Mouse (Mus musculus) erythroblast, adult 5-6 weeks (primary cell): ENCODE results near the gene Glp2r. TPM values are rescaled to one million over a fixed set of nuclear protein-coding genes. Genes with fewer than 3 reads are reported as not detected.

Source experiments
- ATAC-seq: replicated peaks from 2 replicates; pipeline ENCODE4 v1.8.0; 2016; ENCODE audit warnings: moderate number of reproducible peaks, mild to moderate bottlenecking, moderate TSS enrichment, inconsistent platforms; ENCODE audit not compliant: poor library complexity, low FRiP score, severe bottlenecking
- total RNA-seq, 2 experiments: library from RNA; stranded (forward) in 1 of 2; stranded (reverse) in 1 of 2; fragments of 150-400 nt in 1 of 2; fragments of 200-764, 138-1000 nt in 1 of 2; gene quantifications; 2 replicates each; pipeline versions ENCODE4 v1.2.3 to v1.2.4; 2015 to 2017; ENCODE audit warnings: low replicate concordance in 2 of 2

Glp2r gene
- total RNA-seq, 2 experiments from 2014 or later = not detected

- ATAC-seq = no peak
Measured at GRCm38 (mm10) chr11:67644632-67645149, 126.3 kb downstream of the Glp2r start.

DNA sequence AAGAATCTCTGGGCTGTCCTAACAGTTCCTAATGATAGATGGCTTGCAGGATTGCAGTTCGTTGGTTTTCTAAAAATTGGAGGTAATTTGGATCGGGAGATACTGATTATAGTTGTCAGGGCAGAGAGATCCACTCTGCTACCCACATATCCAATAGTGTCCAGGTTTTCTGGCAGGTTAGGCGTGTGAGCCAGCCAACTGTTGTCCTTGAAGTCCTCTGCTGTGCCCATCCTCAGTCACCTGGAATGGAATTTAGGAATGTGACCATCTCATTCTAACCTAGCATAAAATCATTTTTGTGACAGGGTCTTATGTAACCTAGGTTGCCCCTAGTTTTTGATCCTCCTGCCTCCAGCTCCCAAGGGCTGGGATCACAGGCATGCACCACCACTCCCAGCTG, 127.5 kb downstream of the Glp2r start:
- ATAC-seq = no peak

DNA sequence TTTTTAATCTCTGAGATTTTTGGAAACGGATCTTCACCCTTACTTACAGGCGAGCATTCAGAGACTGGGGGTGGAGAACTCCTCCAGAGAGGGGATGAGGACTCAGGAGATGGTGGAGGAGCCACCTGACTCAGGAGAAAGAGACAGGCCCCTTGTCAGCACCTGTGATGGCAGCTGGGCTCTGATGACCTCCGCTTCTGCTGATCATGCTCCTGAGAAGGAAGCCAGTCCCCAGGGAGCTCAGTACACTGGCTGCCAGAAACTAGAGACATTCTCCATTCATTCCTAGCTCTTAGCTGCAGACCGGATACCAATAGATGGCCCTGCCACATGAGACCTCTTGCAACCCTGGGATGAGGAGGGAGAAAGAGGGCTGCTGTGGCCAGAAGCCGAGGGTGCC, 128.1 kb downstream of the Glp2r start:
- no peak for ATAC-seq

- ATAC-seq = no peak
Measured at GRCm38 (mm10) chr11:67642421-67642820, 128.5 kb downstream of the Glp2r start.

DNA sequence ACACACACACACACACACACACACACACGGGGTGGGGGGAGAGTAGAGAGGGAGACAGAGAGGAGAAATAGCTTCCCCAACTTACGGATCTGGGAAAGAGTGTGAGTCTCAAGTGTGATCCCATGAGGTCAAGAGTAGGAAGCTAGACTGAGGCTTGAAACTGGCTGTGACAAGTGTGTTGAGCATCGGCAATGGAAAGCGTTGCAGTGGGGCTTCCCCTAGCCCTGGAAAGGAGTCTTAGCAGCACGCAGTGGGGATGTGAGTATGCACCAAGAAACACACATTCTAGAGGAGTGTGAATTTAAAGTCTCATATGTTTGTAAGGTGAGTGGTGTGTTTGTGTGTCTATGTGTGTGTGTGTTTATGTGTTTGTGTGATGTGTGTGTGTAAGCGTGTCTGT, 130.7 kb downstream of the Glp2r start:
- no peak for ATAC-seq

GRCm38 (mm10) chr11:67638401-67638800, 132.6 kb downstream of the Glp2r start:
- ATAC-seq = no peak

GRCm38 (mm10) chr11:67636905-67637586, 133.9 kb downstream of the Glp2r start:
- no peak for ATAC-seq

- no peak for ATAC-seq
Measured at GRCm38 (mm10) chr11:67636201-67636600, 134.8 kb downstream of the Glp2r start.

- ATAC-seq = no peak
Measured at GRCm38 (mm10) chr11:67633620-67634229, 137.2 kb downstream of the Glp2r start.

GRCm38 (mm10) chr11:67632906-67633305, 138.0 kb downstream of the Glp2r start:
- ATAC-seq = no peak

GRCm38 (mm10) chr11:67628522-67628921, 142.4 kb downstream of the Glp2r start:
- no peak for ATAC-seq

GRCm38 (mm10) chr11:67627179-67627578, 143.8 kb downstream of the Glp2r start:
- no peak for ATAC-seq

- ATAC-seq = no peak
Measured at GRCm38 (mm10) chr11:67622340-67622739, 148.6 kb downstream of the Glp2r start.

DNA sequence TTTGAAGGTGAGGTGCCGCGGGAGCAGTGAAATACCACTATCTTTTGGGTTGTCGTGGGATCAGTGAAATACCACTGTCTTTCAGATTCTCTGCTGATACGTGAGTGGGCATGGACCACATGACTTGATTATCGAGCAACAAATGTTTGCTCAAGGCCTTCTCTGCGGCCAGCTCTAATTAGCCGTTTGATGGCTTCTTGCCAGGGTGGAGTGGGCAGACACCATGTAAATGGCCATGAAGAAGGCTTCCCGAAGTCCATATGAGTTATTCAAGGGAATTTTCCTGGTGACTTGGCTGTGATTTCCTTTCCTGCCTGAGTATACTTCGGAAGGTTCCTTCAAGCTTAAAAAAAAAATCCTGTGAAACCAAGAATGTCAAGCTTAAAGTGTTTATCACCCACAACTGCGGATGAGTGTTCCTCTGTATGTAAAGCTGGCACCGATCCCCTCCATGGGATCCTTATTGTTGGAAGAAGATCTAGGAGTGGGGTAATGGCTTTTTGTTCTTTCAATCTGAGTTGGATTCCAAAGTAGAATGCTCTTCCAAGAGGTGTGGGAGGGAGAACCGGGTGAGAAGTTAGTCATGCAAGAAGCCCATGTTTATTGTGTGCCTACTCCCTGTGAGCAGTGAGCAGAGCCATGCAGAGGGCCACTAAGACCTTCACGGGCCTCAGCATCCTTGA, 154.3 kb downstream of the Glp2r start:
- ATAC-seq = no peak

DNA sequence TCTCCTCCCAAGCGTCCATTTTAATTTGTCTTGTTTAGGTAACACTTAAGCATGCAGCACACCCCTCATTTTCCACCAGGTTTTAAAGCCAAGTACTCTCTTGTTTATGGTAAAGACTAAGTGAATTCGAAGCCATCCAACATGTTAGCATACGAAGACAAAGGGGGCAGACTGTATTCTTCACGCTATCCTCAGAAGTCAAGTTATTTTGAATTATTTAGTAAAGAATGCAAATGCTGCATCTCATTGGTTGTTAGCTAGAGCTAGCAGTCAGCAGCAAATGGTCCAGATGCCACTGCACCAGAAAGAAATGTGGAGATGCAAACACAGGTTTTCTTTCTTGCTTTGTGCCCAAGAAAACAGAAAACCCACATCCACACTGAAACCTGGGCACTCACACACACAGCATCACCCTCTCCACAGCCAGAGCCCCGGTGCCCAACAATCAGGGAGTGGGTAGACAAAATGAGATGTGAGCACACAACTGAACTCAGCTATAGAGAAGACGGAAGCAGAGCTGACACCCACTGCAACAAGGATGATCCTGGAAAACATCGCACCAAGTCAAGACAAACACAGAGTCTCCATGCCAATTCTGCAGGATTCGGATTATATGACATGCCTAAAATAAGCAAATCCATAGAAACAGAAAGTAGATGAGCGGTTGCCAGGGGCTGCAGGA, 158.7 kb downstream of the Glp2r start:
- no peak for ATAC-seq

Other genes with a start within 250 kb of the Glp2r start
- not detected in 2 replicates for gene Rcvrn, start 75.8 kb downstream of the Glp2r start, total RNA-seq (2015; ENCODE audit: low replicate concordance)
- gene Rcvrn, start 75.8 kb downstream of the Glp2r start, total RNA-seq (2017; ENCODE audit: low replicate concordance) = not detected in 2 replicates
- not detected in 2 replicates for gene Gsg1l2, start 3.5 kb upstream of the Glp2r start, total RNA-seq (2015; ENCODE audit: low replicate concordance)
- gene Gsg1l2, start 3.5 kb upstream of the Glp2r start, total RNA-seq (2017; ENCODE audit: low replicate concordance) = not detected in 2 replicates
- gene Dhrs7c, start 27.0 kb upstream of the Glp2r start, total RNA-seq (2015; ENCODE audit: low replicate concordance) = not detected in 2 replicates
- gene Dhrs7c, start 27.0 kb upstream of the Glp2r start, total RNA-seq (2017; ENCODE audit: low replicate concordance) = not detected in 2 replicates
- gene Usp43, start 151.0 kb upstream of the Glp2r start, total RNA-seq (2015; ENCODE audit: low replicate concordance) = not detected in 2 replicates
- not detected in 2 replicates for gene Usp43, start 151.0 kb upstream of the Glp2r start, total RNA-seq (2017; ENCODE audit: low replicate concordance)
- not detected in 2 replicates for gene Cfap52, start 194.5 kb upstream of the Glp2r start, total RNA-seq (2015; ENCODE audit: low replicate concordance)
- not detected in 2 replicates for gene Cfap52, start 194.5 kb upstream of the Glp2r start, total RNA-seq (2017; ENCODE audit: low replicate concordance)
- gene Stx8, start 195.0 kb upstream of the Glp2r start, total RNA-seq (2015; ENCODE audit: low replicate concordance) = 3.8 and 6.1 TPM in 2 replicates
- 5.3 and 9.5 TPM in 2 replicates for gene Stx8, start 195.0 kb upstream of the Glp2r start, total RNA-seq (2017; ENCODE audit: low replicate concordance)